8 mouse cellular contexts compared by ENCODE assay signal in genomic region chr15:85028648-85029047, GRCm38 (mm10). TPM values are rescaled to one million over a fixed set of nuclear protein-coding genes. Genes with fewer than 3 reads are reported as not detected.
DNase-seq lines count a peak whose midpoint lies in the region; ATAC-seq and TF ChIP-seq lines count a peak whose summit lies in the region.
"Not testable (repeated sequence)": the region's sequence is repeated elsewhere in the genome, so short reads cannot be mapped to it uniquely, and the experiment has no call there.

TSS of gene Fam118a (plus strand) at chr15:85028948.

- not testable (repeated sequence) for ATAC-seq in forebrain, embryonic 15.5 days (replicated peaks); heart, postnatal 0 days (ENCODE audit: insufficient read depth, low read depth); intestine, embryonic 16.5 days; lung, embryonic 14.5 days (ENCODE audit: insufficient read depth); neural tube, embryonic 11.5 days (ENCODE audit: insufficient read depth, low FRiP score, low TSS enrichment)

- 41% methylated on average over 1 of the region's 1 CpGs for WGBS in forebrain, embryonic 15.5 days
- WGBS in heart, postnatal 0 days: 54% methylated on average over 1 of the region's 1 CpGs
- 50% methylated on average over 1 of the region's 1 CpGs for WGBS in intestine, embryonic 16.5 days
- WGBS in lung, embryonic 14.5 days: 44% methylated on average over 1 of the region's 1 CpGs
- 58% methylated on average over 1 of the region's 1 CpGs for whole genome bisulfite sequencing in neural tube, embryonic 11.5 days

- not testable (repeated sequence) for H3K9me3 ChIP-seq in forebrain, embryonic 15.5 days; heart, postnatal 0 days (replicated peaks; ENCODE audit: control insufficient read depth, low read length); intestine, embryonic 16.5 days (ENCODE audit: control insufficient read depth, low read length); lung, embryonic 14.5 days (ENCODE audit: low read depth, low read length); neural tube, embryonic 11.5 days (ENCODE audit: control insufficient read depth, low read length)

- not testable (repeated sequence) for H3K27ac ChIP-seq in forebrain, embryonic 15.5 days (replicated peaks); heart, postnatal 0 days (ENCODE audit: low read depth); left cerebral cortex, adult 2 months; lung, embryonic 14.5 days (ENCODE audit: low read depth); neural tube, embryonic 11.5 days (ENCODE audit: low read depth, low read length)
- peak within 1 kb of the TSS; percentile 9; the same call in 1 of the 2 replicates for H3K27ac ChIP-seq in intestine, embryonic 16.5 days (ENCODE audit: low read length)

- not testable (repeated sequence) for H3K4me3 ChIP-seq in C2C12 (ENCODE audit: insufficient read depth, poor library complexity, severe bottlenecking); forebrain, embryonic 15.5 days; heart, postnatal 0 days (ENCODE audit: low read depth, low read length); intestine, embryonic 16.5 days (ENCODE audit: low read length); left cerebral cortex, adult 2 months; lung, embryonic 14.5 days (ENCODE audit: low read depth, low read length); neural tube, embryonic 11.5 days (ENCODE audit: low read depth, low read length)

- not testable (repeated sequence) for DNase-seq in brain, embryonic 14.5 days (ENCODE audit: low read depth); heart, postnatal 0 days (ENCODE audit: low spot score); left cerebral cortex, adult 2 months (ENCODE audit: extremely low spot score in 1 of 2, low spot score in 2 of 2); lung, embryonic 14.5 days; neural tube, embryonic 11.5 days (ENCODE audit: low spot score)

- not testable (repeated sequence) for H3K4me1 ChIP-seq in forebrain, embryonic 15.5 days; heart, postnatal 0 days (ENCODE audit: control insufficient read depth, insufficient read depth); intestine, embryonic 16.5 days (ENCODE audit: control insufficient read depth, insufficient read depth, low read length); lung, embryonic 14.5 days (ENCODE audit: insufficient read depth); neural tube, embryonic 11.5 days (ENCODE audit: control insufficient read depth, insufficient read depth, low read length)

- not testable (repeated sequence) for H3K36me3 ChIP-seq in C2C12 (ENCODE audit: control insufficient read depth, insufficient read depth); forebrain, embryonic 15.5 days; heart, postnatal 0 days (replicated peaks; ENCODE audit: control insufficient read depth, insufficient read depth, low read length); intestine, embryonic 16.5 days (ENCODE audit: control insufficient read depth, insufficient read depth, low read length); lung, embryonic 14.5 days (ENCODE audit: insufficient read depth); neural tube, embryonic 11.5 days (ENCODE audit: control insufficient read depth, insufficient read depth, low read length)

- not testable (repeated sequence) for H3ac ChIP-seq in C2C12 (ENCODE audit: control insufficient read depth, insufficient read length, low read depth)

- H3K79me2 ChIP-seq in C2C12 (ENCODE audit: control insufficient read depth, insufficient read depth): not testable (repeated sequence)

- not testable (repeated sequence) for H3K79me3 ChIP-seq in C2C12 (ENCODE audit: low read depth)

- TF ChIP-seq POLR2A in brain, embryonic 14.5 days (IDR thresholded peaks at IDR 0.05; ENCODE audit: borderline replicate concordance, extremely low read depth, insufficient read depth, insufficient read length, poor library complexity, severe bottlenecking): not testable (repeated sequence)

- not testable (repeated sequence) for TF ChIP-seq CTCF in C2C12 (IDR thresholded peaks at IDR 0.05; ENCODE audit: control insufficient read depth, insufficient read depth, insufficient read length); brain, embryonic 14.5 days (IDR thresholded peaks at IDR 0.05; ENCODE audit: borderline replicate concordance, extremely low read depth, insufficient read depth, insufficient read length); heart, postnatal 0 days (IDR thresholded peaks at IDR 0.05; ENCODE audit: low read depth); left cerebral cortex, adult 2 months (IDR thresholded peaks at IDR 0.05); lung, embryonic 14.5 days (IDR thresholded peaks at IDR 0.05; ENCODE audit: low read depth)

- not testable (repeated sequence) for H3K9ac ChIP-seq in forebrain, embryonic 15.5 days (replicated peaks); heart, postnatal 0 days (replicated peaks; ENCODE audit: low read depth, low read length); intestine, embryonic 16.5 days (ENCODE audit: low read depth, low read length); lung, embryonic 14.5 days; neural tube, embryonic 11.5 days (ENCODE audit: low read length)

- H3K27me3 ChIP-seq in C2C12 (ENCODE audit: control insufficient read depth, insufficient read depth, insufficient read length): peaks cover 10% of the 10 kb centered on the region
- not testable (repeated sequence) for H3K27me3 ChIP-seq in forebrain, embryonic 15.5 days; heart, postnatal 0 days (ENCODE audit: control insufficient read depth, insufficient read depth, low read length); intestine, embryonic 16.5 days (replicated peaks; ENCODE audit: control insufficient read depth, insufficient read depth, low read length); lung, embryonic 14.5 days (ENCODE audit: insufficient read depth, low read length); neural tube, embryonic 11.5 days (ENCODE audit: control insufficient read depth, insufficient read depth, low read length)

- H3K4me2 ChIP-seq in forebrain, embryonic 15.5 days (replicated peaks); heart, postnatal 0 days (ENCODE audit: low read depth, low read length); intestine, embryonic 16.5 days (ENCODE audit: low read depth, low read length); lung, embryonic 14.5 days; neural tube, embryonic 11.5 days (ENCODE audit: low read depth): not testable (repeated sequence)

- not testable (repeated sequence) for TF ChIP-seq EP300 in heart, postnatal 0 days (IDR thresholded peaks at IDR 0.05; ENCODE audit: low read depth)

- intact Hi-C loops in left cerebral cortex, adult 2 months (cut with DNase I): not testable (repeated sequence)

RNA-seq across cellular contexts. Expression of gene Fam118a, which starts in this region (rescaled TPM):
- 24.5 TPM for polyA plus RNA-seq in C2C12 (2012; fragmentation: generic; extraction: Trizol)
- 14.3 and 15.9 TPM in 2 replicates for polyA plus RNA-seq in brain, embryonic 14.5 days (2012; rRNA removed)
- 32.4 and 33.5 TPM in 2 replicates for polyA plus RNA-seq in forebrain, embryonic 15.5 days (2015; fragmentation: Nextera tagmentation; extraction: Ambion mirVana)
- 9.9 and 11.1 TPM in 2 replicates for total RNA-seq in heart, postnatal 0 days (2014; rRNA removed; ENCODE audit: low replicate concordance)
- 10.5 and 11.5 TPM in 2 replicates for polyA plus RNA-seq in heart, postnatal 0 days (2015; fragmentation: Nextera tagmentation; extraction: Ambion mirVana)
- polyA plus RNA-seq in intestine, embryonic 16.5 days (2015; fragmentation: Nextera tagmentation; extraction: Ambion mirVana): 27.8 and 28.8 TPM in 2 replicates
- total RNA-seq in left cerebral cortex, adult 2 months (2021): 10 to 100 TPM; 24.4 to 25.3 TPM
- polyA plus RNA-seq in lung, embryonic 14.5 days (2014; fragmentation: Nextera tagmentation; extraction: Ambion mirVana): 37.0 and 37.5 TPM in 2 replicates
- 29.3 and 29.4 TPM in 2 replicates for polyA plus RNA-seq in neural tube, embryonic 11.5 days (2014; fragmentation: Nextera tagmentation; extraction: Ambion mirVana)
